Mouse (Mus musculus): ENCODE measurements around the gene Tnc.
"Not testable (repeated sequence)": the region's sequence is repeated elsewhere in the genome, so short reads cannot be mapped to it uniquely, and the experiment has no call there.

Gene Tnc

GRCm38 (mm10) chr4:63961858-63962468, 84.9 kb downstream of the Tnc start:
- no peak for DNase-seq

- DNase-seq: no peak
These were observed 88.2 kb downstream of the Tnc start for GRCm38 (mm10) chr4:63958601-63959000.

- no peak for DNase-seq
These were observed 96.8 kb downstream of the Tnc start for GRCm38 (mm10) chr4:63950054-63950453.

GRCm38 (mm10) chr4:63948688-63949073, 98.1 kb downstream of the Tnc start:
- not testable (repeated sequence) for DNase-seq

- DNase-seq: peak; percentile 55 to 70
These were observed 98.6 kb downstream of the Tnc start for GRCm38 (mm10) chr4:63948066-63948687.

GRCm38 (mm10) chr4:63943813-63944212, 103.0 kb downstream of the Tnc start:
- DNase-seq: no peak

- no peak for DNase-seq
These were observed 103.9 kb downstream of the Tnc start for GRCm38 (mm10) chr4:63942875-63943274.

GRCm38 (mm10) chr4:63941420-63941819, 105.4 kb downstream of the Tnc start:
- DNase-seq: no peak

- DNase-seq: no peak
These were observed 107.4 kb downstream of the Tnc start for GRCm38 (mm10) chr4:63939428-63939827.

GRCm38 (mm10) chr4:63935960-63936359, 110.9 kb downstream of the Tnc start:
- no peak for DNase-seq

GRCm38 (mm10) chr4:63935314-63935713, 111.5 kb downstream of the Tnc start:
- DNase-seq: no peak

- no peak for DNase-seq
These were observed 116.0 kb downstream of the Tnc start for GRCm38 (mm10) chr4:63930863-63931262.

GRCm38 (mm10) chr4:63929490-63929889, 117.3 kb downstream of the Tnc start:
- DNase-seq: no peak

- DNase-seq: no peak
These were observed 118.6 kb downstream of the Tnc start for GRCm38 (mm10) chr4:63928192-63928591.

GRCm38 (mm10) chr4:63917181-63917580, 129.6 kb downstream of the Tnc start:
- DNase-seq: no peak

GRCm38 (mm10) chr4:63916753-63917152, 130.1 kb downstream of the Tnc start:
- no peak for DNase-seq

GRCm38 (mm10) chr4:63916288-63916687, 130.5 kb downstream of the Tnc start:
- no peak for DNase-seq

Measured in cerebellum, adult 18-20 months (tissue).